Mouse (Mus musculus): ENCODE results near the gene Mlxipl. TPM values are rescaled to one million over a fixed set of nuclear protein-coding genes. Genes with fewer than 3 reads are reported as not detected.

The Mlxipl gene
- polyA plus RNA-seq, 2 experiments = 6.6 to 18.5 TPM

DNA sequence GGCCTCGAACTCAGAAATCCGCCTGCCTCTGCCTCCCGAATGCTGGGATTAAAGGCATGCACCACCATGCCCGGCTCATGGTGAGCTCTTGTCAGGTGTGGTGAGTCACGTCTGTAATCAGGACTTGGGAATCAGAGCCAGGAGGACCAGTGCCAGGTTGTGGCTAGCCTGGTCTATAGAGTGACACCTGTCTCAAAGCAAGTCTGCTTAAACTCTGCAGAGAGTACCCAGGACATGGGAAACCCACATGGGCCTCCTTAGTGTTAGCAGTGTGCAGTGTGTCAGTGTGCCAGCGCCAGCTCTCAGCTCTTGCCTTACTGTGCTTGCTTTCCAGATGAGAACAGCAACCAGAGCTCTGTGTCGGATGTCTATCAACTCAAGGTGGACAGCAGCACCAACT lies 89.9 kb downstream of the Mlxipl start:
- WGBS (ENCODE audit: insufficient replicate concordance) = 79% methylated on average over 6 of the region's 7 CpGs
- ATAC-seq (ENCODE audit: insufficient read depth) = no peak
- H3K36me3 ChIP-seq (replicated peaks; ENCODE audit: control insufficient read depth, insufficient read depth, low read depth) = peaks cover 36% of the 10 kb centered on the region
- H3K9me3 ChIP-seq (ENCODE audit: control insufficient read depth, low read length) = no peaks in the 10 kb centered on the region
- H3K4me3 ChIP-seq (ENCODE audit: insufficient read depth in 1 of 2, low read depth in 2 of 2, low read length in 2 of 2) = no peak overlapping the region
- no peak overlapping the region for H3K9ac ChIP-seq (replicated peaks)
- TF ChIP-seq EP300 (IDR thresholded peaks at IDR 0.05; ENCODE audit: low read depth) = no peak
- no peak for TF ChIP-seq CTCF (IDR thresholded peaks at IDR 0.05; ENCODE audit: low read depth)
- no peak overlapping the region for H3K4me2 ChIP-seq (ENCODE audit: low read depth)
- no peak overlapping the region for H3K27ac ChIP-seq
- no peak for DNase-seq (ENCODE audit: low read depth in 3 of 3, low spot score in 3 of 3)
- H3K27me3 ChIP-seq (ENCODE audit: control insufficient read depth, insufficient read depth, low read length) = no peaks in the 10 kb centered on the region
- H3K4me1 ChIP-seq (replicated peaks; ENCODE audit: control insufficient read depth in 2 of 2, insufficient read depth in 2 of 2, low read length in 1 of 2) = no peaks in the 10 kb centered on the region

DNA sequence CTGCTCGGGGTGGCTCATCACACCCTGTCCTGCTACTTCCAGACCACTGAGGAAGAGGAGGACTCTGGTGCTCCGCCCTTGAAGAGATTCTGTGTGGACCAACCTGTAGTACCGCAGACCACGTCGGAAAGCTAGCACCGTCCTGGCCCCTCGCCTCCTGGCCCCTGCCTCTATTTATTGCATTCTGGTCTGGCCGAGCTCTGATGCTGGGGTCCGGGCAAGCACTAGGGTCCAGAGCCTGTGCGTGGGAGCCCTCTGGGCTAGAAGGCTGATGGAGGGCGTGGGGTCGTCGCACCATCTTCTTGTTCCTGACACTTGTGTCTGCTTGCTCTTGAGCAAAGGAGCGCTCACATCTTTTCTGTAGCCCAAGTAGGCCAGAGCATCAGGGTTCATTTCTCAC lies 91.1 kb downstream of the Mlxipl start:
- TF ChIP-seq CTCF (IDR thresholded peaks at IDR 0.05; ENCODE audit: low read depth) (no peak), EP300 (IDR thresholded peaks at IDR 0.05; ENCODE audit: low read depth) (no peak)
- no peak overlapping the region for H3K9ac ChIP-seq (replicated peaks)
- 88% methylated on average over 14 of the region's 14 CpGs for WGBS (ENCODE audit: insufficient replicate concordance)
- H3K4me2 ChIP-seq (ENCODE audit: low read depth) = no peak overlapping the region
- no peak overlapping the region for H3K27ac ChIP-seq
- DNase-seq (ENCODE audit: low read depth in 3 of 3, low spot score in 3 of 3) = no peak
- H3K36me3 ChIP-seq (replicated peaks; ENCODE audit: control insufficient read depth, insufficient read depth, low read depth) = peaks cover 36% of the 10 kb centered on the region
- ATAC-seq (ENCODE audit: insufficient read depth) = no peak
- H3K4me1 ChIP-seq (replicated peaks; ENCODE audit: control insufficient read depth in 2 of 2, insufficient read depth in 2 of 2, low read length in 1 of 2) = peaks cover 2 to 3% of the 10 kb centered on the region in 2 experiments
- H3K4me3 ChIP-seq (ENCODE audit: insufficient read depth in 1 of 2, low read depth in 2 of 2, low read length in 2 of 2) = no peak overlapping the region
- no peaks in the 10 kb centered on the region for H3K9me3 ChIP-seq (ENCODE audit: control insufficient read depth, low read length)
- H3K27me3 ChIP-seq (ENCODE audit: control insufficient read depth, insufficient read depth, low read length) = no peaks in the 10 kb centered on the region

DNA sequence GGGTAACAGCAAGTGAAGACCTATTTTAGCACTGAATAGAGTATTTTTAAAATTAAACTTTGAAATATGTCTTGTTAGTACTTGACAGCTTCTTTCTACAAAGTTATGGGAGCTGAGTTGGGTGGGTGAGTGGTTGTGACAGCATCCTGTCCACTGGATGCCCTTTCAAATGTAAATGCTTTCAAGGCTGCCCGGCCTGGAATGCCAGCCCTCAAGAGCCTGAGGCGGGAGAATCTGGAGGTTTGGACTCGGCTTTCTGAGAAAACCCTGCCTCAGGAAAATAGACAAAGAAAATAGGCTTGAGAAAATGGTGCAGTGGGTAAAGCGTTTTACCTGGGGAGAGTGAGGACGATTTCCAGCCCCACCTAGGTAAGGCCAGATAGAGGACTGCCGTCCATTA lies 92.1 kb downstream of the Mlxipl start:
- Histone ChIP-seq H3K27ac (no peak overlapping the region), H3K4me2 (ENCODE audit: low read depth) (no peak overlapping the region), H3K9ac (replicated peaks) (no peak overlapping the region), H3K36me3 (replicated peaks; ENCODE audit: control insufficient read depth, insufficient read depth, low read depth) (peaks cover 36% of the 10 kb centered on the region), H3K9me3 (ENCODE audit: control insufficient read depth, low read length) (no peaks in the 10 kb centered on the region), H3K4me3 (ENCODE audit: insufficient read depth in 1 of 2, low read depth in 2 of 2, low read length in 2 of 2) (no peak overlapping the region), H3K27me3 (ENCODE audit: control insufficient read depth, insufficient read depth, low read length) (no peaks in the 10 kb centered on the region), H3K4me1 (replicated peaks; ENCODE audit: control insufficient read depth in 2 of 2, insufficient read depth in 2 of 2, low read length in 1 of 2) (peaks cover 6% of the 10 kb centered on the region in 2 experiments)
- TF ChIP-seq CTCF (IDR thresholded peaks at IDR 0.05; ENCODE audit: low read depth) = no peak
- TF ChIP-seq EP300 (IDR thresholded peaks at IDR 0.05; ENCODE audit: low read depth) = no peak
- ATAC-seq (ENCODE audit: insufficient read depth) = no peak
- 84% methylated on average over 6 of the region's 6 CpGs for WGBS (ENCODE audit: insufficient replicate concordance)
- DNase-seq (ENCODE audit: low read depth in 3 of 3, low spot score in 3 of 3) = no peak

DNA sequence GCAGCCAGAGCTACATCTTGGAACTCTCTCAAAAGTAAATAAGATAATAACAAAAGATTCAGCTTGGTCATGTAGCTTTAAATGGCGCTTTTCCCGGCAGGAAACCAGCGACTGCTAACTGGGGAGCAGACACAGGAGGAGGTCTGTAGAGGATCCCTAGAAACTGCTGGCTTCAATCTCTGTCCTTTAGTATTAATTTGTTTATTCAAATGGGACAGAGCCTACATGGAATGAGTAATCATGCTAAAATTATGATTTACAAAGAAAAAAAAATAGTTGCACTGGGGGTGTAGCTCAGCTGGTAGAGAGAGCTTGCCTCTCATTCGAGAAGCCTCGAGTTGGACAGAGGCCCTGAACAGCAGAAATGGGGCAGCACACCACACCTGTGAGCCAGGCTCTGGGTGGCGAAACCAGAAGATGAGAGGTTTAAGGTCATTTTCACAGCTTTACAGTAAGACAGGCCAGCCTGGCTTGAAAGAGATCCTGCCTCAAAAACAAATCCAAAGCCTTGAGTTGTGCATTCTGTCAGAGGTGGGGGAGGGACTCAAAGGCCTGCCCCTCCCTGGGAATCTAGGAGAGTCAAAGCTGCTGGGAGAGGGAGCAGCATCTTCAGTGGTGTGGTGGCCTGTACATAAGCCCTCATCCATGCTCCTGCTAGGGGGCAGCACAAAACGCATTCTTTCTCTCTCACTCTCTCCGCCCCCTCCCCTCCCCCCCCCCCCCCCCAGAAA lies 93.6 kb downstream of the Mlxipl start:
- 52% methylated on average over 8 of the region's 8 CpGs for WGBS (ENCODE audit: insufficient replicate concordance)
- Histone ChIP-seq H3K9me3 (ENCODE audit: control insufficient read depth, low read length) (no peaks in the 10 kb centered on the region), H3K27ac (no peak overlapping the region), H3K4me1 (replicated peaks; ENCODE audit: control insufficient read depth in 2 of 2, insufficient read depth in 2 of 2, low read length in 1 of 2) (peaks cover 6% of the 10 kb centered on the region in 2 experiments), H3K36me3 (replicated peaks; ENCODE audit: control insufficient read depth, insufficient read depth, low read depth) (peaks cover 27% of the 10 kb centered on the region), H3K4me3 (ENCODE audit: insufficient read depth in 1 of 2, low read depth in 2 of 2, low read length in 2 of 2) (no peak overlapping the region), H3K9ac (replicated peaks) (no peak overlapping the region), H3K4me2 (ENCODE audit: low read depth) (no peak overlapping the region), H3K27me3 (ENCODE audit: control insufficient read depth, insufficient read depth, low read length) (no peaks in the 10 kb centered on the region)
- ATAC-seq (ENCODE audit: insufficient read depth) (no peak), DNase-seq (ENCODE audit: low read depth in 3 of 3, low spot score in 3 of 3) (no peak)
- TF ChIP-seq CTCF (IDR thresholded peaks at IDR 0.05; ENCODE audit: low read depth) (peak; percentile 23), EP300 (IDR thresholded peaks at IDR 0.05; ENCODE audit: low read depth) (no peak)

DNA sequence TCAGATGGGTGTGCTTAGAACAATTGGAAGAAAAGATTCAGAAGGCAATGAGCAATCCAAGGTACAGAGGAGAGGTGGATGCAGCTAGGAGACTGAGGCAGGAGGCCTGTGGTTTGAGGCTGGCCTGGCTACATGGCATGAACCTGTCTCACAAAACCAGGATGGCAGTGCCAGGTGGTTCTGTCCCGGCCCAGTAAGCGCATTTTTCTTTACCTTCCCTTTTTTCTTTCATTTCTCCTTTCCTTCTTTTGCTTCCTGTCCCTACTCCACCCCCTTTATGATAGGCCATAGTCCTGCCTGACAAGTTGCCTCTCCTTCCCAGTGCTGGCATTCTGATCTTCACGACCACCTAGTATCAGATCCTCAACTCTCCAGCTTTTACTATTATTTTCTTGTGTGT lies 95.3 kb downstream of the Mlxipl start:
- Histone ChIP-seq H3K27me3 (ENCODE audit: control insufficient read depth, insufficient read depth, low read length) (no peaks in the 10 kb centered on the region), H3K4me3 (ENCODE audit: insufficient read depth in 1 of 2, low read depth in 2 of 2, low read length in 2 of 2) (no peak overlapping the region), H3K4me1 (replicated peaks; ENCODE audit: control insufficient read depth in 2 of 2, insufficient read depth in 2 of 2, low read length in 1 of 2) (peaks cover 12 to 15% of the 10 kb centered on the region in 2 experiments), H3K27ac (no peak overlapping the region), H3K9me3 (ENCODE audit: control insufficient read depth, low read length) (no peaks in the 10 kb centered on the region), H3K4me2 (ENCODE audit: low read depth) (no peak overlapping the region), H3K36me3 (replicated peaks; ENCODE audit: control insufficient read depth, insufficient read depth, low read depth) (peaks cover 24% of the 10 kb centered on the region), H3K9ac (replicated peaks) (no peak overlapping the region)
- no peak for TF ChIP-seq EP300 (IDR thresholded peaks at IDR 0.05; ENCODE audit: low read depth)
- TF ChIP-seq CTCF (IDR thresholded peaks at IDR 0.05; ENCODE audit: low read depth) = no peak
- ATAC-seq (ENCODE audit: insufficient read depth) (no peak), DNase-seq (ENCODE audit: low read depth in 3 of 3, low spot score in 3 of 3) (no peak)
- 77% methylated on average over 3 of the region's 3 CpGs for WGBS (ENCODE audit: insufficient replicate concordance)
